Mouse (Mus musculus) E14TG2a.4 (cell line): Measurements from ENCODE around the gene Flt3l.

Experiments
- CTCF ChIP-seq: conservative IDR thresholded peaks from 2 replicates; pipeline ENCODE4 v1.5.1; 2014; ENCODE audit warnings: low read length
- NANOG ChIP-seq: IDR thresholded peaks from 2 replicates; pipeline ENCODE4 v1.6.1; 2014; ENCODE audit warnings: borderline replicate concordance, low read length, mixed read lengths
- POU5F1 ChIP-seq: IDR thresholded peaks from 2 replicates; pipeline ENCODE4 v1.6.1; 2014; ENCODE audit warnings: low read length, borderline replicate concordance

DNA sequence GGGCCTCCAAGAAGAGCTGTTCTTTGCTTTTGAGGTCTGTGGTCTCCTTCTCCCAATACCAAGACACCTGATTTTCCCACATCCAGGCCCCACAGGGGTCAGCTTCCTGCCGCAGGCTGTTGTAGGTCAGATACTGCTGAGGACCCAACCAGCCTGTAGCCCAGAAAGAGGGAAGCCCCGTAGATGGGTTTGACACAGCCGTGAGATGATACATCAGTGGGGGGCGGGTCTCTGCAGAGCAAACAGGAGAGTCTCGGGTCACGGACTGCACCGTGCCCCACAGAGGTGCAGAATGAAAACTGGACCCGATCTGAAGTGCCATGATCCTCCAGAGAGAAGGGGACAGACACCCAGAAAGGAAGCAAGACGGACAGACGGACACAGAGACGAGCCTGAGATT is 33.8 kb downstream of the Flt3l start:
- TF ChIP-seq CTCF (no peak), NANOG (no peak), POU5F1 (no peak)
